In genomic region chr13:41447209-41447608, GRCm38 (mm10) we compare ENCODE assay signal across 12 mouse cellular contexts.
"Had no signal": no experiment of that assay in that cellular context is flagged by ENCODE, and none has a peak within 500 bp of the region (broad histone marks: within the 10 kb centered on the region; RNA-seq: fewer than 3 reads in every experiment).

No protein-coding gene starts in this region.

- H3K4me3 ChIP-seq: limb, embryonic 12.5 days; midbrain, embryonic 15.5 days had no signal

- H3K9me3 ChIP-seq: limb, embryonic 12.5 days; midbrain, embryonic 15.5 days had no signal

- H3K36me3 ChIP-seq: limb, embryonic 12.5 days; midbrain, embryonic 15.5 days had no signal

- H3K9ac ChIP-seq: limb, embryonic 12.5 days; liver, embryonic 14.5 days; midbrain, embryonic 15.5 days had no signal

- DNase-seq: kidney, adult 9 months; kidney, postnatal 10 days; lung, adult 18-20 months; lung, postnatal 4 days; thymus, postnatal 4 days had no signal

- H3K4me2 ChIP-seq: limb, embryonic 12.5 days; midbrain, embryonic 11.5 days; midbrain, embryonic 15.5 days had no signal

- H3K4me1 ChIP-seq: midbrain, embryonic 15.5 days had no signal

- ATAC-seq: intestine, embryonic 16.5 days; lung, postnatal 0 days; midbrain, embryonic 15.5 days had no signal

- H3K27me3 ChIP-seq: limb, embryonic 12.5 days; midbrain, embryonic 15.5 days had no signal

- H3K27ac ChIP-seq: limb, embryonic 12.5 days; liver, embryonic 14.5 days; midbrain, embryonic 15.5 days; stomach, postnatal 0 days had no signal
